Mouse (Mus musculus): Measurements from ENCODE around the gene Gad1.
A peak's percentile ranks its signal among the peaks of the same experiment; 100 is the strongest.

Gene Gad1

GRCm38 (mm10) chr2:70628397-70628796 is 75.5 kb downstream of the Gad1 start:
- DNase-seq (ENCODE audit: low spot score in 2 of 2), result peak; percentile 3 to 17

- DNase-seq (ENCODE audit: low spot score in 2 of 2), result peak in 1 of 2 experiments; percentile 11
These were observed 76.5 kb downstream of the Gad1 start for GRCm38 (mm10) chr2:70629339-70629761.

GRCm38 (mm10) chr2:70629921-70630320 is 77.0 kb downstream of the Gad1 start:
- peak in 1 of 2 experiments; percentile 24 for DNase-seq (ENCODE audit: low spot score in 2 of 2)

GRCm38 (mm10) chr2:70631321-70631720 is 78.4 kb downstream of the Gad1 start:
- no peak for DNase-seq (ENCODE audit: low spot score in 2 of 2)

- DNase-seq (ENCODE audit: low spot score in 2 of 2), result no peak
These were observed 79.5 kb downstream of the Gad1 start for GRCm38 (mm10) chr2:70632412-70632811.

GRCm38 (mm10) chr2:70634028-70634690 is 81.3 kb downstream of the Gad1 start:
- DNase-seq (ENCODE audit: low spot score in 2 of 2), result no peak

GRCm38 (mm10) chr2:70640968-70641367 is 88.1 kb downstream of the Gad1 start:
- DNase-seq (ENCODE audit: low spot score in 2 of 2), result no peak

- no peak for DNase-seq (ENCODE audit: low spot score in 2 of 2)
These were observed 90.2 kb downstream of the Gad1 start for GRCm38 (mm10) chr2:70642971-70643565.

- DNase-seq (ENCODE audit: low spot score in 2 of 2), result no peak
These were observed 92.5 kb downstream of the Gad1 start for GRCm38 (mm10) chr2:70645266-70645780.

- DNase-seq (ENCODE audit: low spot score in 2 of 2), result no peak
These were observed 94.8 kb downstream of the Gad1 start for GRCm38 (mm10) chr2:70647681-70648080.

GRCm38 (mm10) chr2:70648271-70648670 is 95.4 kb downstream of the Gad1 start:
- no peak for DNase-seq (ENCODE audit: low spot score in 2 of 2)

GRCm38 (mm10) chr2:70649471-70649870 is 96.6 kb downstream of the Gad1 start:
- DNase-seq (ENCODE audit: low spot score in 2 of 2), result no peak
